Mouse (Mus musculus): ENCODE results near the gene Atp6v1e2. TPM values are rescaled to one million over a fixed set of nuclear protein-coding genes. Genes with fewer than 3 reads are reported as not detected.

The Atp6v1e2 gene
- polyA plus RNA-seq, 1 experiment = not detected

GRCm38 (mm10) chr17:86981701-86982100 lies 34.0 kb upstream of the Atp6v1e2 start:
- no peak overlapping the region for H3K4me3 ChIP-seq (replicated peaks; ENCODE audit: insufficient read depth, low read depth, low read length)
- H3K27me3 ChIP-seq (ENCODE audit: control insufficient read depth, insufficient read depth, low read length) = no peaks in the 10 kb centered on the region
- H3K4me1 ChIP-seq (ENCODE audit: control insufficient read depth, insufficient read depth, low read length) = peaks cover under 1% of the 10 kb centered on the region; the same call in 1 of the 2 replicates
- H3K27ac ChIP-seq (ENCODE audit: insufficient read depth, low read length) = no peak overlapping the region
- 100% methylated on average over 2 of the region's 2 CpGs for WGBS
- DNase-seq = no peak
- TF ChIP-seq CTCF (IDR thresholded peaks at IDR 0.05; ENCODE audit: borderline replicate concordance, insufficient read depth, low read depth, low read length) (no peak), POLR2A (IDR thresholded peaks at IDR 0.05; ENCODE audit: borderline replicate concordance, insufficient read depth, low read length) (no peak)

- no peaks in the 10 kb centered on the region for H3K4me1 ChIP-seq (ENCODE audit: control insufficient read depth, insufficient read depth, low read length)
- H3K4me3 ChIP-seq (replicated peaks; ENCODE audit: insufficient read depth, low read depth, low read length) = no peak overlapping the region
- WGBS = 95% methylated on average over 1 of the region's 1 CpGs
- H3K27ac ChIP-seq (ENCODE audit: insufficient read depth, low read length) = no peak overlapping the region
- H3K27me3 ChIP-seq (ENCODE audit: control insufficient read depth, insufficient read depth, low read length) = no peaks in the 10 kb centered on the region
- DNase-seq = no peak
- TF ChIP-seq POLR2A (IDR thresholded peaks at IDR 0.05; ENCODE audit: borderline replicate concordance, insufficient read depth, low read length) (no peak), CTCF (IDR thresholded peaks at IDR 0.05; ENCODE audit: borderline replicate concordance, insufficient read depth, low read depth, low read length) (no peak)
Observed at GRCm38 (mm10) chr17:86981205-86981604, 33.5 kb upstream of the Atp6v1e2 start.

- no peak for TF ChIP-seq CTCF (IDR thresholded peaks at IDR 0.05; ENCODE audit: borderline replicate concordance, insufficient read depth, low read depth, low read length)
- TF ChIP-seq POLR2A (IDR thresholded peaks at IDR 0.05; ENCODE audit: borderline replicate concordance, insufficient read depth, low read length) = no peak
- no peaks in the 10 kb centered on the region for H3K27me3 ChIP-seq (ENCODE audit: control insufficient read depth, insufficient read depth, low read length)
- no peak overlapping the region for H3K4me3 ChIP-seq (replicated peaks; ENCODE audit: insufficient read depth, low read depth, low read length)
- H3K4me1 ChIP-seq (ENCODE audit: control insufficient read depth, insufficient read depth, low read length) = no peaks in the 10 kb centered on the region
- DNase-seq = no peak
- 91% methylated on average over 6 of the region's 6 CpGs for WGBS
- no peak overlapping the region for H3K27ac ChIP-seq (ENCODE audit: insufficient read depth, low read length)
Observed at GRCm38 (mm10) chr17:86978496-86978895, 30.8 kb upstream of the Atp6v1e2 start.

- Histone ChIP-seq H3K4me3 (replicated peaks; ENCODE audit: insufficient read depth, low read depth, low read length) (no peak overlapping the region), H3K27ac (ENCODE audit: insufficient read depth, low read length) (no peak overlapping the region), H3K4me1 (ENCODE audit: control insufficient read depth, insufficient read depth, low read length) (no peaks in the 10 kb centered on the region), H3K27me3 (ENCODE audit: control insufficient read depth, insufficient read depth, low read length) (no peaks in the 10 kb centered on the region)
- TF ChIP-seq POLR2A (IDR thresholded peaks at IDR 0.05; ENCODE audit: borderline replicate concordance, insufficient read depth, low read length) (no peak), CTCF (IDR thresholded peaks at IDR 0.05; ENCODE audit: borderline replicate concordance, insufficient read depth, low read depth, low read length) (no peak)
- DNase-seq = no peak
- WGBS = 84% methylated on average over 10 of the region's 10 CpGs
Observed at GRCm38 (mm10) chr17:86976387-86976786, 28.7 kb upstream of the Atp6v1e2 start.

- no peak for DNase-seq
- Histone ChIP-seq H3K27me3 (ENCODE audit: control insufficient read depth, insufficient read depth, low read length) (no peaks in the 10 kb centered on the region), H3K27ac (ENCODE audit: insufficient read depth, low read length) (no peak overlapping the region), H3K4me3 (replicated peaks; ENCODE audit: insufficient read depth, low read depth, low read length) (no peak overlapping the region), H3K4me1 (ENCODE audit: control insufficient read depth, insufficient read depth, low read length) (no peaks in the 10 kb centered on the region)
- 96% methylated on average over 2 of the region's 2 CpGs for WGBS
- TF ChIP-seq CTCF (IDR thresholded peaks at IDR 0.05; ENCODE audit: borderline replicate concordance, insufficient read depth, low read depth, low read length) (no peak), POLR2A (IDR thresholded peaks at IDR 0.05; ENCODE audit: borderline replicate concordance, insufficient read depth, low read length) (no peak)
Observed at GRCm38 (mm10) chr17:86973097-86973496, 25.4 kb upstream of the Atp6v1e2 start.

- no peak for DNase-seq
- Histone ChIP-seq H3K27ac (ENCODE audit: insufficient read depth, low read length) (no peak overlapping the region), H3K4me3 (replicated peaks; ENCODE audit: insufficient read depth, low read depth, low read length) (no peak overlapping the region), H3K4me1 (ENCODE audit: control insufficient read depth, insufficient read depth, low read length) (no peaks in the 10 kb centered on the region), H3K27me3 (ENCODE audit: control insufficient read depth, insufficient read depth, low read length) (no peaks in the 10 kb centered on the region)
- WGBS = 93% methylated on average over 7 of the region's 7 CpGs
- no peak for TF ChIP-seq POLR2A (IDR thresholded peaks at IDR 0.05; ENCODE audit: borderline replicate concordance, insufficient read depth, low read length)
- no peak for TF ChIP-seq CTCF (IDR thresholded peaks at IDR 0.05; ENCODE audit: borderline replicate concordance, insufficient read depth, low read depth, low read length)
Observed at GRCm38 (mm10) chr17:86971860-86972259, 24.2 kb upstream of the Atp6v1e2 start.

- DNase-seq = no peak
- WGBS = 50% methylated on average over 5 of the region's 5 CpGs
- no peak overlapping the region for H3K4me3 ChIP-seq (replicated peaks; ENCODE audit: insufficient read depth, low read depth, low read length)
- TF ChIP-seq POLR2A (IDR thresholded peaks at IDR 0.05; ENCODE audit: borderline replicate concordance, insufficient read depth, low read length) (no peak), CTCF (IDR thresholded peaks at IDR 0.05; ENCODE audit: borderline replicate concordance, insufficient read depth, low read depth, low read length) (no peak)
- H3K27ac ChIP-seq (ENCODE audit: insufficient read depth, low read length) = no peak overlapping the region
- no peaks in the 10 kb centered on the region for H3K27me3 ChIP-seq (ENCODE audit: control insufficient read depth, insufficient read depth, low read length)
- no peaks in the 10 kb centered on the region for H3K4me1 ChIP-seq (ENCODE audit: control insufficient read depth, insufficient read depth, low read length)
Observed at GRCm38 (mm10) chr17:86971036-86971435, 23.3 kb upstream of the Atp6v1e2 start.

GRCm38 (mm10) chr17:86970026-86970750 lies 22.5 kb upstream of the Atp6v1e2 start:
- no peak for DNase-seq
- H3K27me3 ChIP-seq (ENCODE audit: control insufficient read depth, insufficient read depth, low read length) = no peaks in the 10 kb centered on the region
- H3K27ac ChIP-seq (ENCODE audit: insufficient read depth, low read length) = no peak overlapping the region
- H3K4me1 ChIP-seq (ENCODE audit: control insufficient read depth, insufficient read depth, low read length) = no peaks in the 10 kb centered on the region
- WGBS = 87% methylated on average over 15 of the region's 15 CpGs
- TF ChIP-seq CTCF (IDR thresholded peaks at IDR 0.05; ENCODE audit: borderline replicate concordance, insufficient read depth, low read depth, low read length) (no peak), POLR2A (IDR thresholded peaks at IDR 0.05; ENCODE audit: borderline replicate concordance, insufficient read depth, low read length) (no peak)
- H3K4me3 ChIP-seq (replicated peaks; ENCODE audit: insufficient read depth, low read depth, low read length) = no peak overlapping the region

All from cerebellum, adult 2 months (tissue).